Mouse (Mus musculus) myocyte (in vitro differentiated cells): ENCODE data around the gene Mapkapk3.

Experiments used
- E2F4 ChIP-seq: IDR thresholded peaks from one replicate; pipeline ENCODE4 v1.6.1; 2011; ENCODE audit warnings: mild to moderate bottlenecking, control low read depth, moderate library complexity; ENCODE audit not compliant: insufficient read depth
- MAX ChIP-seq: IDR thresholded peaks from one replicate; pipeline ENCODE4 v1.6.1; 2011; ENCODE audit warnings: low read depth, mild to moderate bottlenecking, control low read depth
- MYOD1 ChIP-seq, 3 experiments: IDR thresholded peaks; one replicate each; pipeline ENCODE4 v1.6.1; 2011; ENCODE audit warnings: control low read depth in 2 of 3, low read depth in 2 of 3, mild to moderate bottlenecking in 2 of 3, moderate library complexity in 1 of 3; ENCODE audit not compliant: insufficient read length in 2 of 3, control insufficient read depth in 1 of 3
- MYOG ChIP-seq, 3 experiments: IDR thresholded peaks; one replicate each; pipeline ENCODE4 v1.6.1; 2011; ENCODE audit warnings: control low read depth in 2 of 3, low read depth in 2 of 3, mild to moderate bottlenecking in 2 of 3; ENCODE audit not compliant: insufficient read length in 2 of 3, control insufficient read depth in 1 of 3, insufficient read depth in 1 of 3
- POLR2A ChIP-seq: IDR thresholded peaks from one replicate; pipeline ENCODE4 v1.6.1; 2011; ENCODE audit warnings: low read depth, mild to moderate bottlenecking, control low read depth, moderate library complexity; ENCODE audit not compliant: insufficient read length
- POLR2AphosphoS2 ChIP-seq: IDR thresholded peaks from one replicate; pipeline ENCODE4 v1.6.1; 2011; ENCODE audit warnings: low read depth, control low read depth; ENCODE audit not compliant: insufficient read length
- REST ChIP-seq: IDR thresholded peaks from one replicate; pipeline ENCODE4 v1.6.1; 2011; ENCODE audit warnings: mild to moderate bottlenecking, control low read depth, moderate library complexity; ENCODE audit not compliant: insufficient read depth, insufficient read length
- SRF ChIP-seq: IDR thresholded peaks from one replicate; pipeline ENCODE4 v1.6.1; 2011; ENCODE audit warnings: low read depth; ENCODE audit not compliant: control insufficient read depth, insufficient read length
- TCF12 ChIP-seq: IDR thresholded peaks from one replicate; pipeline ENCODE4 v1.6.1; 2011; ENCODE audit warnings: mild to moderate bottlenecking, control low read depth; ENCODE audit not compliant: poor library complexity, insufficient read depth, severe bottlenecking
- TCF3 ChIP-seq: IDR thresholded peaks from one replicate; pipeline ENCODE4 v1.6.1; 2011; ENCODE audit warnings: low read depth, control low read depth; ENCODE audit not compliant: insufficient read length
- USF1 ChIP-seq: IDR thresholded peaks from one replicate; pipeline ENCODE4 v1.6.1; 2011; ENCODE audit warnings: low read depth, mild to moderate bottlenecking, control low read depth, moderate library complexity

- no peak for TF ChIP-seq USF1
- TF ChIP-seq POLR2A = no peak
- no peak for TF ChIP-seq MAX
- no peak for TF ChIP-seq MYOG (IDR thresholded peaks at IDR 0.05; ENCODE audit: control insufficient read depth in 1 of 3, insufficient read depth in 1 of 3, insufficient read length in 2 of 3, low read depth in 2 of 3)
- no peak for TF ChIP-seq TCF3
- TF ChIP-seq POLR2AphosphoS2 = no peak
- no peak for TF ChIP-seq E2F4
- no peak for TF ChIP-seq MYOD1 (IDR thresholded peaks at IDR 0.05; ENCODE audit: control insufficient read depth in 1 of 3, insufficient read length in 2 of 3, low read depth in 2 of 3)
- no peak for TF ChIP-seq SRF
- no peak for TF ChIP-seq REST
- no peak for TF ChIP-seq TCF12
These were observed 25.8 kb downstream of the Mapkapk3 start for GRCm38 (mm10) chr9:107263912-107264311.
